Mouse (Mus musculus) spleen, adult 2 months (tissue): ENCODE measurements at regions not wholly inside any gene's neighbourhood (a gene's known extent, or its start where the extent isn't known, plus 50 kb on each side); places are given as distances from the start of the nearest gene placed in this dataset.

ENCODE experiments used
- CTCF ChIP-seq: fragments of 200-500 bp; IDR thresholded peaks from 2 replicates; pipeline ENCODE4 v1.5.1; 2011; ENCODE audit warnings: mild to moderate bottlenecking, inconsistent platforms; ENCODE audit not compliant: insufficient read depth, insufficient read length, insufficient replicate concordance; ENCODE audit errors: extremely low read depth
- POLR2A ChIP-seq: fragments of 200-500 bp; IDR thresholded peaks from 2 replicates; pipeline ENCODE4 v1.6.1; 2011; ENCODE audit warnings: low read depth, low read length, inconsistent platforms

- TF ChIP-seq CTCF (no peak), POLR2A (no peak)
Measured at GRCm38 (mm10) chrX:11591391-11592187, 264.0 kb downstream of the H2al1j start.
